Mouse (Mus musculus) heart, embryonic 13.5 days (tissue): ENCODE data around the gene Tbccd1. TPM values are rescaled to one million over a fixed set of nuclear protein-coding genes. Genes with fewer than 3 reads are reported as not detected.

ENCODE experiments used
- ATAC-seq: fragments of 200-750 bp; cut with Nextera tagmentation; 2 replicates; pipeline ENCODE4 v1.8.0; 2017; ENCODE audit warnings: moderate TSS enrichment; ENCODE audit not compliant: insufficient number of reproducible peaks, low FRiP score, low TSS enrichment; ENCODE audit errors: extremely low read depth
- H3K27ac ChIP-seq: fragments of 300-500 bp; sonication (generic); replicated peaks from 2 replicates; pipeline ENCODE4 v1.5.1; 2015; ENCODE audit warnings: moderate library complexity, mild to moderate bottlenecking, inconsistent platforms
- H3K27me3 ChIP-seq: fragments of 300-500 bp; sonication (generic); replicated peaks from 2 replicates; pipeline ENCODE4 v1.6.1; 2015; ENCODE audit warnings: mild to moderate bottlenecking, inconsistent platforms
- H3K36me3 ChIP-seq: fragments of 300-500 bp; sonication (generic); 2 replicates; pipeline ENCODE4 v1.6.1; 2015; ENCODE audit warnings: mild to moderate bottlenecking, inconsistent platforms
- H3K4me1 ChIP-seq: fragments of 300-500 bp; sonication (generic); 2 replicates; pipeline ENCODE4 v1.6.1; 2015; ENCODE audit warnings: inconsistent platforms
- H3K4me2 ChIP-seq: fragments of 300-500 bp; sonication (generic); 2 replicates; pipeline ENCODE4 v1.6.1; 2015; ENCODE audit warnings: inconsistent platforms, mild to moderate bottlenecking, moderate library complexity
- H3K4me3 ChIP-seq: fragments of 300-500 bp; sonication (generic); 2 replicates; pipeline ENCODE4 v1.5.1; 2015; ENCODE audit warnings: moderate library complexity, mild to moderate bottlenecking, inconsistent platforms
- H3K9ac ChIP-seq: fragments of 300-500 bp; sonication (generic); 2 replicates; pipeline ENCODE4 v1.6.1; 2015; ENCODE audit warnings: inconsistent platforms, mild to moderate bottlenecking, moderate library complexity
- H3K9me3 ChIP-seq: fragments of 300-500 bp; sonication (generic); 2 replicates; pipeline ENCODE4 v1.6.1; 2016; ENCODE audit warnings: inconsistent platforms
- WGBS: fragments of 180-500 bp; shearing (Covaris S2); methylation state at CpG from one replicate; pipeline ENCODE4 v1.1.7; 2015; ENCODE audit warnings: mixed read lengths; 5-methylcytosine and 5-hydroxymethylcytosine counted together
- polyA plus RNA-seq: library from polyadenylated mRNA; unstranded; fragments of >200 nt; fragmentation: Nextera tagmentation; extraction: Ambion mirVana; gene quantifications from 2 replicates; pipeline ENCODE4 v1.2.1, GENCODE M21; 2015

Tbccd1 gene
- polyA plus RNA-seq, 1 experiment from 2014 or later = 18.3 TPM

- H3K27me3 ChIP-seq = peaks cover 12% of the 10 kb centered on the region
- no peak overlapping the region for H3K27ac ChIP-seq
- peaks cover 4% of the 10 kb centered on the region for H3K4me1 ChIP-seq
- peak overlapping the region; percentile 25; the same call in 1 of the 2 replicates for H3K9ac ChIP-seq
- H3K4me3 ChIP-seq = peak overlapping the region; percentile 25
- no peaks in the 10 kb centered on the region for H3K36me3 ChIP-seq
- ATAC-seq = no peak
- no peaks in the 10 kb centered on the region for H3K9me3 ChIP-seq
- peak overlapping the region; percentile 61 for H3K4me2 ChIP-seq
- 13% methylated on average over 17 of the region's 17 CpGs for WGBS
Measured at GRCm38 (mm10) chr16:22807468-22808070, 49.9 kb downstream of the Tbccd1 start.

- ATAC-seq = no peak
- Histone ChIP-seq H3K9ac (no peak overlapping the region), H3K27me3 (0 out of 2 replicates have a peak, but pooled peaks cover 10% of the 10 kb centered on the region), H3K4me1 (peaks cover 3% of the 10 kb centered on the region), H3K4me2 (no peak overlapping the region), H3K36me3 (no peaks in the 10 kb centered on the region), H3K9me3 (no peaks in the 10 kb centered on the region), H3K27ac (no peak overlapping the region), H3K4me3 (no peak overlapping the region)
- WGBS = 77% methylated on average over 7 of the region's 7 CpGs
Measured at GRCm38 (mm10) chr16:22802786-22803185, 54.7 kb downstream of the Tbccd1 start.

GRCm38 (mm10) chr16:22800849-22801109 lies 56.7 kb downstream of the Tbccd1 start:
- Histone ChIP-seq H3K9ac (no peak overlapping the region), H3K36me3 (no peaks in the 10 kb centered on the region), H3K4me1 (no peaks in the 10 kb centered on the region), H3K27ac (no peak overlapping the region), H3K9me3 (no peaks in the 10 kb centered on the region), H3K27me3 (peaks cover 21% of the 10 kb centered on the region; the same call in 1 of the 2 replicates), H3K4me2 (no peak overlapping the region), H3K4me3 (no peak overlapping the region)
- 58% methylated on average over 5 of the region's 5 CpGs for WGBS
- no peak for ATAC-seq

GRCm38 (mm10) chr16:22800026-22800848 lies 57.2 kb downstream of the Tbccd1 start:
- 77% methylated on average over 6 of the region's 6 CpGs for WGBS
- Histone ChIP-seq H3K9ac (no peak overlapping the region), H3K27ac (no peak overlapping the region), H3K4me1 (no peaks in the 10 kb centered on the region), H3K4me2 (no peak overlapping the region), H3K9me3 (no peaks in the 10 kb centered on the region), H3K27me3 (peaks cover 22% of the 10 kb centered on the region; the same call in 1 of the 2 replicates), H3K36me3 (no peaks in the 10 kb centered on the region), H3K4me3 (no peak overlapping the region)
- ATAC-seq = no peak

GRCm38 (mm10) chr16:22798520-22798919 lies 58.9 kb downstream of the Tbccd1 start:
- no peaks in the 10 kb centered on the region for H3K4me1 ChIP-seq
- H3K36me3 ChIP-seq = no peaks in the 10 kb centered on the region
- no peak overlapping the region for H3K9ac ChIP-seq
- H3K4me2 ChIP-seq = no peak overlapping the region
- 76% methylated on average over 3 of the region's 3 CpGs for WGBS
- H3K27ac ChIP-seq = no peak overlapping the region
- H3K9me3 ChIP-seq = no peaks in the 10 kb centered on the region
- peaks cover 33% of the 10 kb centered on the region for H3K27me3 ChIP-seq
- no peak overlapping the region for H3K4me3 ChIP-seq
- ATAC-seq = no peak

GRCm38 (mm10) chr16:22797521-22797920 lies 59.9 kb downstream of the Tbccd1 start:
- Histone ChIP-seq H3K9me3 (no peaks in the 10 kb centered on the region), H3K36me3 (no peaks in the 10 kb centered on the region), H3K27me3 (peaks cover 40% of the 10 kb centered on the region), H3K27ac (no peak overlapping the region), H3K4me3 (no peak overlapping the region), H3K4me2 (no peak overlapping the region), H3K4me1 (no peaks in the 10 kb centered on the region), H3K9ac (no peak overlapping the region)
- WGBS = 70% methylated on average over 5 of the region's 5 CpGs
- no peak for ATAC-seq

GRCm38 (mm10) chr16:22795497-22795896 lies 62.0 kb downstream of the Tbccd1 start:
- ATAC-seq = no peak
- WGBS = 85% methylated on average over 3 of the region's 3 CpGs
- Histone ChIP-seq H3K4me1 (no peaks in the 10 kb centered on the region; the same call in 1 of the 2 replicates), H3K27ac (no peak overlapping the region), H3K27me3 (peaks cover 43% of the 10 kb centered on the region), H3K9ac (no peak overlapping the region), H3K36me3 (no peaks in the 10 kb centered on the region), H3K9me3 (no peaks in the 10 kb centered on the region), H3K4me2 (no peak overlapping the region), H3K4me3 (no peak overlapping the region)

GRCm38 (mm10) chr16:22791235-22791634 lies 66.2 kb downstream of the Tbccd1 start:
- H3K4me3 ChIP-seq = no peak overlapping the region
- no peak overlapping the region for H3K4me2 ChIP-seq
- no peak overlapping the region for H3K27ac ChIP-seq
- ATAC-seq = no peak
- H3K4me1 ChIP-seq = peaks cover 4% of the 10 kb centered on the region; the same call in 1 of the 2 replicates
- no peak overlapping the region for H3K9ac ChIP-seq
- H3K36me3 ChIP-seq = no peaks in the 10 kb centered on the region
- no peaks in the 10 kb centered on the region for H3K9me3 ChIP-seq
- 17% methylated on average over 2 of the region's 2 CpGs for WGBS
- peaks cover 30% of the 10 kb centered on the region for H3K27me3 ChIP-seq

GRCm38 (mm10) chr16:22789908-22790367 lies 67.5 kb downstream of the Tbccd1 start:
- Histone ChIP-seq H3K9ac (no peak overlapping the region), H3K27me3 (peaks cover 26% of the 10 kb centered on the region), H3K9me3 (no peaks in the 10 kb centered on the region), H3K4me1 (peaks cover 4% of the 10 kb centered on the region; the same call in 1 of the 2 replicates), H3K4me3 (no peak overlapping the region), H3K4me2 (no peak overlapping the region), H3K36me3 (no peaks in the 10 kb centered on the region), H3K27ac (no peak overlapping the region)
- WGBS = 37% methylated on average over 10 of the region's 10 CpGs
- ATAC-seq = no peak

- no peak for ATAC-seq
- H3K9ac ChIP-seq = no peak overlapping the region
- 75% methylated on average over 5 of the region's 5 CpGs for WGBS
Measured at GRCm38 (mm10) chr16:22782686-22783085, 74.8 kb downstream of the Tbccd1 start.

GRCm38 (mm10) chr16:22779228-22779835 lies 78.1 kb downstream of the Tbccd1 start:
- no peak overlapping the region for H3K4me2 ChIP-seq
- no peak for ATAC-seq
- H3K9ac ChIP-seq = no peak overlapping the region
- no peaks in the 10 kb centered on the region; the same call in 1 of the 2 replicates for H3K9me3 ChIP-seq
- WGBS = 79% methylated on average over 3 of the region's 3 CpGs
- no peak overlapping the region for H3K4me3 ChIP-seq
- H3K27ac ChIP-seq = no peak overlapping the region
- H3K4me1 ChIP-seq = peaks cover 5% of the 10 kb centered on the region; the same call in 1 of the 2 replicates
- H3K36me3 ChIP-seq = no peaks in the 10 kb centered on the region
- no peaks in the 10 kb centered on the region for H3K27me3 ChIP-seq

More at GRCm38 (mm10) chr16:22782686-22783085, 74.8 kb downstream of the Tbccd1 start:
- Histone ChIP-seq H3K27me3 (no peaks in the 10 kb centered on the region), H3K4me3 (no peak overlapping the region), H3K27ac (no peak overlapping the region), H3K4me2 (no peak overlapping the region), H3K4me1 (no peaks in the 10 kb centered on the region), H3K9me3 (no peaks in the 10 kb centered on the region; the same call in 1 of the 2 replicates), H3K36me3 (no peaks in the 10 kb centered on the region)
